Comparison of ENCODE assay signal across 8 mouse cellular contexts in genomic region chr7:30559443-30559954, GRCm38 (mm10). TPM values are rescaled to one million over a fixed set of nuclear protein-coding genes. Genes with fewer than 3 reads are reported as not detected.
A peak's percentile ranks its signal among the peaks of the same experiment; 100 is the strongest.
DNase-seq lines count a peak whose midpoint lies in the region; ATAC-seq lines count a peak whose summit lies in the region.

Lin37 (minus strand) TSS chr7:30559838.

- DNase-seq in CD4-positive, CD25-positive, alpha-beta regulatory T cell, adult 2 months (ENCODE audit: low read depth, low spot score) = peak; percentile 94
- DNase-seq in fat pad, adult 2 months (ENCODE audit: extremely low read depth, low read depth, low spot score) = peak; percentile 91
- DNase-seq in kidney, postnatal 10 days = peak; percentile 98
- peak; percentile 91 to 93 for DNase-seq in natural killer cell, adult 2 months (ENCODE audit: low spot score in 2 of 2)

- H3K36me3 ChIP-seq in heart, embryonic 13.5 days = peaks cover 45% of the 10 kb centered on the region
- peaks cover 41% of the 10 kb centered on the region for H3K36me3 ChIP-seq in liver, embryonic 12.5 days
- H3K36me3 ChIP-seq in stomach, embryonic 15.5 days = peaks cover 23% of the 10 kb centered on the region

- peak; percentile 61 for ATAC-seq in heart, embryonic 13.5 days (ENCODE audit: extremely low read depth, insufficient number of reproducible peaks, low FRiP score, low TSS enrichment)
- peak; percentile 82 for ATAC-seq in liver, embryonic 12.5 days
- peak; percentile 83 for ATAC-seq in stomach, embryonic 15.5 days (ENCODE audit: insufficient read depth, low FRiP score, low read depth)

- H3K4me2 ChIP-seq in heart, embryonic 13.5 days = peak within 1 kb of the TSS; percentile 98
- peak within 1 kb of the TSS; percentile 80 for H3K4me2 ChIP-seq in liver, embryonic 12.5 days
- H3K4me2 ChIP-seq in stomach, embryonic 15.5 days = peak within 1 kb of the TSS; percentile 82

- peak within 1 kb of the TSS; percentile 43 for H3K27ac ChIP-seq in brown adipose tissue, adult 24 weeks (replicated peaks; ENCODE audit: low read depth, low read length)
- peak within 1 kb of the TSS; percentile 61 for H3K27ac ChIP-seq in heart, embryonic 13.5 days (replicated peaks)
- H3K27ac ChIP-seq in liver, embryonic 12.5 days = peak within 1 kb of the TSS; percentile 88
- peak within 1 kb of the TSS; percentile 70 for H3K27ac ChIP-seq in stomach, embryonic 15.5 days

- H3K9me3 ChIP-seq in heart, embryonic 13.5 days = no peaks in the 10 kb centered on the region
- H3K9me3 ChIP-seq in liver, embryonic 12.5 days (replicated peaks) = no peaks in the 10 kb centered on the region
- no peaks in the 10 kb centered on the region for H3K9me3 ChIP-seq in stomach, embryonic 15.5 days

- H3K27me3 ChIP-seq in heart, embryonic 13.5 days (replicated peaks) = no peaks in the 10 kb centered on the region
- no peaks in the 10 kb centered on the region for H3K27me3 ChIP-seq in liver, embryonic 12.5 days (replicated peaks)
- no peaks in the 10 kb centered on the region for H3K27me3 ChIP-seq in stomach, embryonic 15.5 days (replicated peaks)

- H3K4me3 ChIP-seq in brown adipose tissue, adult 24 weeks (ENCODE audit: insufficient read depth, low read depth, low read length) = peak within 1 kb of the TSS; percentile 66
- H3K4me3 ChIP-seq in heart, embryonic 13.5 days = peak within 1 kb of the TSS; percentile 72
- H3K4me3 ChIP-seq in liver, embryonic 12.5 days = peak within 1 kb of the TSS; percentile 79
- peak within 1 kb of the TSS; percentile 61 for H3K4me3 ChIP-seq in stomach, embryonic 15.5 days (replicated peaks)

- H3K4me1 ChIP-seq in brown adipose tissue, adult 24 weeks (ENCODE audit: control insufficient read depth, insufficient read depth, insufficient read length, low read length) = 0 out of 2 replicates have a peak, but pooled peaks cover 7% of the 10 kb centered on the region
- peaks cover 33% of the 10 kb centered on the region for H3K4me1 ChIP-seq in heart, embryonic 13.5 days
- H3K4me1 ChIP-seq in liver, embryonic 12.5 days = peaks cover 53% of the 10 kb centered on the region
- H3K4me1 ChIP-seq in stomach, embryonic 15.5 days = peaks cover 15% of the 10 kb centered on the region; the same call in 1 of the 2 replicates

- peak within 1 kb of the TSS; percentile 90 for H3K9ac ChIP-seq in heart, embryonic 13.5 days
- peak within 1 kb of the TSS; percentile 76 for H3K9ac ChIP-seq in liver, embryonic 12.5 days
- H3K9ac ChIP-seq in stomach, embryonic 15.5 days = peak within 1 kb of the TSS; percentile 52

- WGBS in heart, embryonic 13.5 days = under 1% methylated on average over 20 of the region's 20 CpGs
- WGBS in liver, embryonic 12.5 days (ENCODE audit: insufficient replicate concordance) = 1% methylated on average over 20 of the region's 20 CpGs
- under 1% methylated on average over 20 of the region's 20 CpGs for WGBS in stomach, embryonic 15.5 days

RNA-seq across cellular contexts. Expression of gene Lin37, which starts in this region (rescaled TPM):
- polyA plus RNA-seq in brown adipose tissue, adult 24 weeks (2012; ENCODE audit: insufficient read depth, insufficient read length, missing spikeins) = 19.5 and 23.1 TPM in 2 replicates
- 31.0 and 36.9 TPM in 2 replicates for polyA plus RNA-seq in heart, embryonic 13.5 days (2015; fragmentation: Nextera tagmentation; extraction: Ambion mirVana)
- 30.3 and 31.4 TPM in 2 replicates for polyA plus RNA-seq in liver, embryonic 12.5 days (2016; fragmentation: Nextera tagmentation; extraction: Ambion mirVana)
- 55.0 and 66.3 TPM in 2 replicates for polyA plus RNA-seq in stomach, embryonic 15.5 days (2015; fragmentation: Nextera tagmentation; extraction: Ambion mirVana)

Comparison
In these comparisons a context has a peak if more than half of its experiments do, and no peak if none do; other contexts are left out.
1. Peak in every context shown above with its lines: DNase-seq, ATAC-seq, H3K4me3 ChIP-seq and H3K27ac ChIP-seq.